Mouse (Mus musculus) hindbrain, embryonic 10.5 days (tissue): Measurements from ENCODE around the gene Ptprt. TPM values are rescaled to one million over a fixed set of nuclear protein-coding genes. Genes with fewer than 3 reads are reported as not detected.
"Not testable (repeated sequence)": the region's sequence is repeated elsewhere in the genome, so short reads cannot be mapped to it uniquely, and the experiment has no call there.

Experiments used
- DNase-seq: peaks from one replicate; pipeline ENCODE4 v3.0.0-alpha.2; 2017; ENCODE audit warnings: low spot score
- H3K27ac ChIP-seq: fragments of 300-500 bp; sonication (generic); 2 replicates; pipeline ENCODE4 v1.5.1; 2016; ENCODE audit warnings: mild to moderate bottlenecking, moderate library complexity
- H3K27me3 ChIP-seq: fragments of 300-500 bp; sonication (generic); 2 replicates; pipeline ENCODE4 v1.6.1; 2016; ENCODE audit warnings: mild to moderate bottlenecking; ENCODE audit not compliant: poor library complexity, insufficient read depth, severe bottlenecking
- H3K36me3 ChIP-seq: fragments of 300-500 bp; sonication (generic); 2 replicates; pipeline ENCODE4 v1.6.1; 2016; ENCODE audit warnings: mild to moderate bottlenecking, moderate library complexity
- H3K4me1 ChIP-seq: fragments of 300-500 bp; sonication (generic); replicated peaks from 2 replicates; pipeline ENCODE4 v1.6.1; 2016; ENCODE audit warnings: mild to moderate bottlenecking
- H3K4me3 ChIP-seq: fragments of 300-500 bp; sonication (generic); 2 replicates; pipeline ENCODE4 v1.5.1; 2016; ENCODE audit warnings: mild to moderate bottlenecking, moderate library complexity
- H3K9me3 ChIP-seq: fragments of 300-500 bp; sonication (generic); 2 replicates; pipeline ENCODE4 v1.6.1; 2016; ENCODE audit warnings: mild to moderate bottlenecking, moderate library complexity
- WGBS: fragments of 180-500 bp; shearing (Covaris S2); methylation state at CpG from one replicate; pipeline ENCODE4 v1.1.7; 2016; 5-methylcytosine and 5-hydroxymethylcytosine counted together
- polyA plus RNA-seq: library from polyadenylated mRNA; unstranded; fragments of >200 nt; fragmentation: Nextera tagmentation; extraction: Ambion mirVana; gene quantifications from 2 replicates; pipeline ENCODE4 v1.2.1, GENCODE M21; 2016

The Ptprt gene
- polyA plus RNA-seq, 1 experiment from 2014 or later = 1.7 TPM

DNA sequence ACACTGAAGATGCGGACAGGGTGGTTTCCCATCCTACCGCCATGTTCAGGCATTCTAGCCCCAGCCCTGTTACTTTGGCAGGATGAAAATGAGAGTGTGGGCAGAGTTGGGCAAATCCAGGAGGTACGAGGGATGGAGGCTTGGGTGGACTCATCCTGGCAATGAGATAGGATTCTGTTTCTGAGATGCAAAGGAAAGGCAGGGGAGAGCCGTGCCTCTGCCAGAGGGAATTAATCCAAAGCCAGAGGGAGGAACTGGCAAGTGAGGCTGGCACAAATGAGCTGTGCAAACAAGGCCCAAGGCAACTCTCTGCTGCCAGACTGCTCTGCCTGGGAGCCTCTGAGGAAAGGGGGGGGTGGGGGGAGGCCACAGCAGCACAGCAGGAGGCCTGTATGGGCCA, 441.4 kb downstream of the Ptprt start:
- H3K27ac ChIP-seq = no peak overlapping the region
- no peaks in the 10 kb centered on the region for H3K4me1 ChIP-seq
- no peaks in the 10 kb centered on the region for H3K36me3 ChIP-seq
- DNase-seq = no peak
- H3K27me3 ChIP-seq = no peaks in the 10 kb centered on the region
- 86% methylated on average over 4 of the region's 4 CpGs for WGBS
- H3K4me3 ChIP-seq = no peak overlapping the region
- H3K9me3 ChIP-seq = no peaks in the 10 kb centered on the region

DNA sequence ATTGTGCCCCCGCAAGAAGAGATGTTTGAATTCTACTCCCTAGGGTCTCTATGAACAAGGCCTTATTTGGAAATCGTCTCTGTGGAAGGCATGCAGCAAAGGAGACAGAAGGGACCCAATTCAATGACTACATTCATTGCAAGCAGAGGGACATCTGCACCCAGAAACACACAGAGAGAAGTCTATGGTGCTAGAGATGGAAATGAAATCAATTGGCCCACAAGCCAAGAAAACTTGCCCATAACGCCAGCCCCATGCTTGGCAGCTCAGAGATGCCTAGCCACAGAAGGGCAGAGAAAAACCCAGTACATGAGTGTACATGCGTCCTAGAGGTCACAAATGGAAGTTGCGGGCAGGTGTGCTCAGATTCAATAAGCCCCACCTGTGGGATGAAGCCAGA, 443.1 kb downstream of the Ptprt start:
- no peak for DNase-seq
- H3K27me3 ChIP-seq = no peaks in the 10 kb centered on the region
- no peaks in the 10 kb centered on the region for H3K9me3 ChIP-seq
- H3K36me3 ChIP-seq = no peaks in the 10 kb centered on the region
- WGBS = 90% methylated on average over 5 of the region's 5 CpGs
- no peaks in the 10 kb centered on the region; the same call in 1 of the 2 replicates for H3K4me1 ChIP-seq
- no peak overlapping the region for H3K27ac ChIP-seq
- H3K4me3 ChIP-seq = no peak overlapping the region

DNA sequence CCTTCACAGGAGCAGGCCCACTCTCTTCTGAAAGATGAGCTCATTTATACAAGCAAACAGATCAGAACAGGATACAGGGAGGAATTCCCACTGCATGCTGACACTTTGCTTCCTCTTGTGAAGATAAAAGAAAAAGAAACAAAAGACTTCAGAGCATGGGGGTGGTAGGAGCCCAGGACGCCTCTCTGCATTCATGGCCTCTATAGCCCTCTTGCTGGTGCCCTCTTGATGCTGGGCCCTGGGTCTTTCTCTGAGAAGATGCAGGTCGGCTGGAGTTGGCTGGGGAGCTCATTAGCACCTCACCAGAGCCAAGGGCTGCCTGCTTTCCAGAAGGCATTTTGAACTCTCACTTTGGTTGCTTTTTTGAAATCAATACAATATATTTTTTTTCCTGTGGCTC, 448.6 kb downstream of the Ptprt start:
- Histone ChIP-seq H3K4me3 (no peak overlapping the region), H3K36me3 (no peaks in the 10 kb centered on the region), H3K9me3 (no peaks in the 10 kb centered on the region), H3K4me1 (peaks cover 6% of the 10 kb centered on the region; the same call in 1 of the 2 replicates), H3K27ac (0 out of 2 replicates have a peak overlapping the region, but pooled peaks have one; percentile 12), H3K27me3 (no peaks in the 10 kb centered on the region)
- no peak for DNase-seq
- 6% methylated on average over 2 of the region's 2 CpGs for WGBS

DNA sequence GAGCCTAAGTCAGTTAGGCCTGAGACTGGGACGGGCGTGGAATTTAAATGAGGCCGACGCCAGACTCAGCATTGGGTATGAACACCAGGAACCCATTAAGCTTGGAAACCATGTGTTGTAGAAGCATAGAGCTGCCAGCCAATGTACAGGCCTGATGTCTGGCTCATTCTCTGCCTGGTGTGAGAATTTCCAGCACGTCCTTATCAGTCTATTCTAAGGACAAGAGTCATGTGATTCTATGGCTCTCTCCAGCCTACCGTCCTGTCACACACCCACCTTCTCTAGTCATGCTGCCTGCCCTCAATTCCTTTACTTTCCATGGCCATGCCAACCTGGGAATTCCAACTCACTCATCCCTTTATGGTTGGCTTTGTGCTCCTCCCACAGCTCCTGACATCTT, 450.4 kb downstream of the Ptprt start:
- Histone ChIP-seq H3K9me3 (no peaks in the 10 kb centered on the region), H3K4me1 (peaks cover 6% of the 10 kb centered on the region; the same call in 1 of the 2 replicates), H3K27ac (no peak overlapping the region), H3K4me3 (no peak overlapping the region), H3K27me3 (no peaks in the 10 kb centered on the region), H3K36me3 (no peaks in the 10 kb centered on the region)
- no peak for DNase-seq
- 89% methylated on average over 6 of the region's 6 CpGs for WGBS

DNA sequence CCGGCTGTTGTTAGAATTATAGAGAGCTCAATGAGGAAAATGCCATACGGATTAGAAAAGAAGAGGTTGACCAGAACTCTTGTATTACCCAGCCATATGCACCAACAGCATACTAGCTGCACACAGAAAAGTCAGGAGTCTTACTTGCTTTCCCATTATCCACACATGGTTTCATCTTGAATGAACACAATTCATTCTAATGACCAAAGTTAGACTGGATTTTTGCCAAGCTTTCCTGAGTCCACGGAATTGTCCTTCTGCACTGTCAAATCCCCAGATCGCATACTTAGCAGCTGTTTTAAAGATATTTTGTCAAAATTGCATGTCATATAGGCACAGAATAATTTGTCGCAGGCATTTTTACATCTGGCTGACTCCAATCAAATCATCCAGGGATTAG, 463.6 kb downstream of the Ptprt start:
- WGBS = 92% methylated on average over 5 of the region's 5 CpGs
- DNase-seq = no peak
- H3K27me3 ChIP-seq = no peaks in the 10 kb centered on the region

DNA sequence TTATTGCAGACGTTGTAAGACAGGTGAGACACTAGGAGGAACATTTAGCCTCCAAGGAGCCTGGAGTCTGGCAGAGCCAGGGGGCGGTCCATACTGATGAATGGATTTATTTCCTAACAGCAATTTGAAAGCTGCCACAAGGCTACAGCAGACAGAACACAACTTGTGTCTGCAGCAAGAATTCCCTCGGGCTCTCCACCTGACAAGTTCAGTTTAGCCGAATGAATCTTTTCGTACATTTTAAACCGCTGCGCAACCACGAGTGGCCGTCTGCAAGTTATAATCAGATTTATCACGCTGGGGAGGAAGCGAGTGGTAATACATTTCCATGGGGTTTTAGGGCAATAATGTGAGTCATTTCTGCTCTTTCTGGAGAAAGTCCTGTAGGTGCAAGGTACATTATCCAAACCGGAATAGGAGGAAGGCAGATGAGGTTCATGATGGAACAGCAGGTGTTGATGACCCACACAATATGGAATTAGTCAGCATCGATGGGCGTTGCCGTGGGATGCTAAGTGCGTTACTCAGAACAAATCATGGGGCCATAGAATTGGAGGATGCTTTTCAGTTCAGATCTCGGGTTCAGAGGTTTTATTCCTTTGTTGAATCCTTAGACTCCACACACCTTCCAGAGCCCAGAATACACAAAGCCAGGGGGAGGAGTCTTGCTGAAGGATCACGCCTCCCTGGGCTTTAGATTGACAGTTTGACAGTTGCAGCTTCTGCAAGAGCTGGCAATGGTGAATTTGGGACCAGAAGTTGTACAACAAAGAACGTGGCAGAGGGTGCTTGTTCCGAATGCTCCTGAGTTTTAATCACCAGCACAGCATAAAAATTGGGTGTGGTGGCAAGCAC, 478.1 kb downstream of the Ptprt start:
- Histone ChIP-seq H3K27me3 (no peaks in the 10 kb centered on the region), H3K27ac (no peak overlapping the region), H3K9me3 (no peaks in the 10 kb centered on the region), H3K36me3 (no peaks in the 10 kb centered on the region), H3K4me3 (no peak overlapping the region), H3K4me1 (peaks cover 8% of the 10 kb centered on the region; the same call in 1 of the 2 replicates)
- no peak for DNase-seq
- 75% methylated on average over 20 of the region's 20 CpGs for WGBS

More for the DNA sequence above, 463.6 kb downstream of the Ptprt start:
- H3K4me3 ChIP-seq = no peak overlapping the region
- no peaks in the 10 kb centered on the region for H3K36me3 ChIP-seq
- no peaks in the 10 kb centered on the region for H3K4me1 ChIP-seq
- H3K27ac ChIP-seq = no peak overlapping the region
- H3K9me3 ChIP-seq = no peaks in the 10 kb centered on the region

DNA sequence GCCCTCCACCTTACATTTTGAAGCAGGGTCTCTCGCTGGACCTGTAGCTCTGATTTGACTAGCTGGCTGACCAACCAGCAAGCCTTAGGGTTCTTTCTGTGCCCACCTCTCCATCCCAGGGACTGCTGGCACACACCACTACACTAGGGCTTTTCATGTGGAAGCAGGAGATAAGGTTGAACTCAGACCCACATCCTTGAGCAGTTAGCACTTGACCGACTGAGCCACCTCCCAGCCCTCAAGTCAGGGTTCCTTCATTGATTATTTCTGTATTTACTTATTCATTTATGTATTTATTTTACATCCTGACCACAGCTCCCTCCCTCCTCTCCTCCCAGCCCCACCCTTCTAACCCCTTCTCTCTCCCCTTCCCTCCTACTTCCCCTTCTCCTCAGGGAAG, 479.1 kb downstream of the Ptprt start:
- H3K27ac ChIP-seq = no peak overlapping the region
- no peak for DNase-seq
- H3K4me1 ChIP-seq = peaks cover 8% of the 10 kb centered on the region; the same call in 1 of the 2 replicates
- H3K36me3 ChIP-seq = no peaks in the 10 kb centered on the region
- H3K27me3 ChIP-seq = no peaks in the 10 kb centered on the region
- H3K4me3 ChIP-seq = no peak overlapping the region
- WGBS = 91% methylated on average over 2 of the region's 2 CpGs
- no peaks in the 10 kb centered on the region for H3K9me3 ChIP-seq

DNA sequence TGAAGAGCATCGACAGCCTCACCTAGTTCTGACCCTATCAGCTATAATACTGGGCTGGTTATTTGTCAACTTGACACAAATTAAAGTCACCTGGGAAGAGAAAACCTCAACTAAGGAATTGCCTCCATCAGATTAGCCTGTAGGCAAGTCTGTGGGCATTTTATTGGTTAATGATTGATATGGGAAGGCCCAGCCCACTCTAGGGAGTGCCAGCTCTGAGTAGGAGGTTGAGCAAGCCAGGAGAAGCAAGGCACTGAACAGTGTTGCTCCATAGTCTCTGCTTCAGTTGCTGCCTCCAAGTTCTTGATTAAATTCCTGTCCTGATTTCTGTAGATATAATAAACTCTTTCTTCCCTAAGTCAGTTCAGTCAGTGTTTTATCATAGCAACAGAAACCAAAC, 488.4 kb downstream of the Ptprt start:
- Histone ChIP-seq H3K36me3 (no peaks in the 10 kb centered on the region), H3K27ac (no peak overlapping the region), H3K4me1 (no peaks in the 10 kb centered on the region), H3K9me3 (no peaks in the 10 kb centered on the region), H3K4me3 (no peak overlapping the region), H3K27me3 (no peaks in the 10 kb centered on the region)
- DNase-seq = no peak
- 89% methylated on average over 1 of the region's 1 CpGs for WGBS

DNA sequence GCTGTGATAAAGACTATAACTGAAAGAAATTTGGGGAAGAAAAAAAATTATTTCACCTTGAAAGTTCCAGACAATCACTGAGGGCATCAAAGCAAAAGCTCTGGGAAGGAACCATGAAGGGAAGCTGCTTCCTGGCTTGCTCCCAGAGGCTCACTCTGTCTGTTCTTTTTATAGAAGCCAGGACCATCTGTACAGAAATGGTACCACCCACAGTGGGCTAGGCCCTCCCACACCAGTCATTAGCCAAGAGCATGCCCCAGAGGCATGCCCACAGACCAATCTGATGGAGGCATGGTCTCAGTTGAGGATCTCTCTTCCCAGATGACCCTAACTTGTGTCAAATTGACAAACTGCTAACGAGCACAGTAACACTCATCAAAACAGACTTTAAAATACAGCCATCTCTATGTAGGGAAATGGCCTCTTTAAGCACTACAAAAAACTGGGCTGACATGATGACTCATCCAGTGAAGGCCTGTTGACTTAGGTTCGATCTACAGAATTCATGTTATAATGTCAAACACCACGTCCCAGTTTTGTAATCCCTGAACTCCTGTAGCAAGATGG, 519.0 kb downstream of the Ptprt start:
- Histone ChIP-seq H3K4me3 (no peak overlapping the region), H3K4me1 (no peaks in the 10 kb centered on the region), H3K27ac (no peak overlapping the region), H3K27me3 (no peaks in the 10 kb centered on the region), H3K9me3 (no peaks in the 10 kb centered on the region), H3K36me3 (no peaks in the 10 kb centered on the region)
- WGBS = 90% methylated on average over 3 of the region's 3 CpGs
- DNase-seq = no peak

DNA sequence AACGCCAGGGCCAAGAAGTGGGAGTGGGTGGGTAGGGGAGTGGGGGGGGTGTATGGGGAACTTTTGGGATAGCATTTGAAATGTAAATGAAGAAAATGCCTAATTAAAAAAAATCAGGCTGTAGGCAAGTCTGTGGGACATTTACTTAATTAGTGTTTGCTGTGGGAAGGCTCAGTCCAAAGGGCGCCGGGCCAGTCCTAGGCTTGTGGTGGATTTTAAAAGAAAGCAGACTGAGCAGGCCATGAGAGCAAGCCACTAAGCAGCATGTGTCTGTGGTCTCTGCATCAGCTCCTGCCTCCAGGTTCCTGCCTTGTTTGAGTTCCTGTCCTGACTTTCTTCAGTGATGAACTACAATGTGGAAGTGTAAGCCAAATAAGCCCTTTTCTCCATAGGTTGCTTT, 524.8 kb downstream of the Ptprt start:
- H3K9me3 ChIP-seq, H3K4me3 ChIP-seq, H3K27me3 ChIP-seq, H3K4me1 ChIP-seq, H3K27ac ChIP-seq, DNase-seq, H3K36me3 ChIP-seq: not testable (repeated sequence)
- WGBS = 92% methylated on average over 3 of the region's 3 CpGs

DNA sequence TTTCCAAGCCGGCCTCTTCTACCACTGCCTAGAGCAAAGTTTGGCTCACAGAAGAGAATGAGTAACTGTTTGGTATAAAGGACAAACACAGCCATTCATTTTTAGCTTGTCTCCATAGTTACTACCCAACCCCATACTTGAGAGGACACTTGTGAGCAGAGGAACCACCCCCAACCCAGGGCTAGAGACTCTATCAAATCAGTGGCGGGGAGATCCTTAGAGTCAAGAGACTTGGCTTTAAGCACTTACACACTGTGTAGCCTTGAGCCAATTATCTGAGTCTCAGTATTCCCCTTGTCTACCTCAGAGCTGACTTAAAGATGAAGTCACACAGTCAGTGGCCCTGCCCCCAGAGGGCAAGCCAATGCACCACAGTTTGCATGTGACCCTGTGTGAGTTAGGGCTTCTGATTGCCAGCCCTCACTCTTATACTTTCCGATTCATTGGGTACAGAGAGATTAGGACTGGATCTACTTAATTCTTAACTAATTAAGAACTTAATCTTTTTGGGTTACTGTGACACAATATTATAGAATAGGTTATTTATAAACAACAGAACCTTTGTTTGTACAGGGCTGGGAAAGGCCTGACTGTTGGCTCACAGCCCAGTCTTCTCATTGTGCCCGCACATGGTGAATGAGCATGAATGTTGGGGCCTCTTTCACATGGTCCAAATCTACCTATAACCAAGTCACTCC, 529.2 kb downstream of the Ptprt start:
- DNase-seq = no peak
- no peaks in the 10 kb centered on the region for H3K27me3 ChIP-seq
- H3K9me3 ChIP-seq = no peaks in the 10 kb centered on the region
- no peaks in the 10 kb centered on the region for H3K4me1 ChIP-seq
- no peak overlapping the region for H3K27ac ChIP-seq
- WGBS = 85% methylated on average over 4 of the region's 4 CpGs
- H3K36me3 ChIP-seq = no peaks in the 10 kb centered on the region
- no peak overlapping the region for H3K4me3 ChIP-seq

DNA sequence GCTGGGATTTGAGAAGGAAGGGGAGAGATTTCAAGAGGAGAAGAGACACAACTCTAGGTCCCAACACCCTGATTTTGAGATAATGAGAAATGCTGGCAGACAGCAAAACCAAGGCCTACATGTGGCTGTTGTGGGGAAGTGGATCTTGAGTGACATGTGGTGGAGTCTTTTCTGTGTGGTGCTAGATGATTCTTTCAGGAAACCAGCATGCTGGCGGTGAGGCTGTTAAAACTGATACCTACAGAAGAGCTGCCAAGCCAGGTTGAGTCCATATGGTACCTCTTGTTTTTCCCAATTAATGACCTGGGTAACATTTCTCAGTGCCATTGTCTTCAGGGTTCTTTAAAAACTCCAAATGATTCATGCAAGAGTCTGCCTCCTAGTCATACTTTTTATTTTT, 531.1 kb downstream of the Ptprt start:
- Histone ChIP-seq H3K4me3 (no peak overlapping the region), H3K27me3 (no peaks in the 10 kb centered on the region), H3K9me3 (no peaks in the 10 kb centered on the region), H3K4me1 (no peaks in the 10 kb centered on the region), H3K36me3 (no peaks in the 10 kb centered on the region), H3K27ac (no peak overlapping the region)
- 93% methylated on average over 1 of the region's 1 CpGs for WGBS
- no peak for DNase-seq

DNA sequence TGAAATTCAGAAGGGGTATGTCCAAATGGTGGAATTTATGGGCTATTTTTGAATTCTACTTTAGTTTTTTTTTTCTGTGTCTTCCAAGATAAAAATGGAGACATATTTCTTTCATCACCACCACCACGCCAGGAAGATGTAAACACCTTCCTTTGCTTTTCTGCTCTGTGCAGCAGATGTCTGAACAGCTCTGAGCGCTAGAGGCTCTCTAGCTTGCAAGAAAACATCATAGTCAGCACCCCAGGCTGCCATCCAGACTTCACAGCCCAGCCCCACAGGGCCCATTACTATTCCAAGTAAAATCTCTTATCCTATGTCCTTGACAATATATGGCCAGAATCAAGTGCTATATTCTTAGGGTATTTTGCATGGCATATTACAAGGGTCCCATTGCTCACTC, 542.9 kb downstream of the Ptprt start:
- Histone ChIP-seq H3K4me3 (no peak overlapping the region), H3K9me3 (no peaks in the 10 kb centered on the region), H3K36me3 (no peaks in the 10 kb centered on the region), H3K27me3 (no peaks in the 10 kb centered on the region), H3K27ac (no peak overlapping the region), H3K4me1 (no peaks in the 10 kb centered on the region)
- 81% methylated on average over 2 of the region's 2 CpGs for WGBS
- DNase-seq = no peak
